Mouse (Mus musculus): ENCODE data around the gene Coil.

DNA sequence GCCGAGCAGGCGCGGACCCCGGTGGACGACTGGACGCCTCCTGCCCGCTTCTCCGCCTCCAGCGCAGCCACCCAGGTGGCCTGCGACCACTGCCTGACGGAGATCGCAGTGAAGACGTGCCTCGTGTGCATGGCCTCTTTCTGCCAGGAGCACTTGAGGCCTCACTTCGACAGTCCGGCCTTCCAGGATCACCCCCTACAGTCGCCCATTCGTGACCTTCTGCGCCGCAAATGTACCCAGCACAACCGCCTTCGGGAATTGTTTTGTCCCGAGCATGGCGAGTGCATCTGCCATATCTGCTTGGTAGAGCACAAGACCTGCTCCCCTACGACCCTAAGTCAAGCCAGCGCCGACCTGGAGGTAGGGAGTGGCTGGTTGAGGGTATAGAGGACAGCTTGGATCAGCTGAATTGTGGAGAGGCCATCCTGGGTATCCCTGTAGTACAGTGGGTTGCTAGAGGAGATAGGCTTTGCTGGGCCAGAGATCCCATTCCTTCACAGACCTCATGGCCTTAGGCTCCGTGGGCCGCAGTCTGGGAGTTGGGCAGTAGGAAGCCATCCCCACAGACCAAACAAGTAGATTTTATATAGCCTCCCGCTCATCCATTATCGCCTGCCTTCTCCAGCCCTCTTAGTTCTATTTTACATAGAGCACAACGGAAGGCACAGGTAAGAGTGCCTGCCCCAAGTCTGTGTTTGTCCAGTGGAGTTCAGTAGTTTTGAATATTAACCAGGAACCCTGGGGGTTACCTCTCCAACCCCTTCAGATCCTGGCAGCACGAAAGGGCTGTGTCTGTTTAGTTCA is 29.9 kb downstream of the Coil start:
- no peak for TF ChIP-seq MYOD1 (IDR thresholded peaks at IDR 0.05; ENCODE audit: control insufficient read depth, insufficient read length, low read depth)
- no peak for TF ChIP-seq USF1 (IDR thresholded peaks at IDR 0.05; ENCODE audit: low read depth)
- TF ChIP-seq MAX (IDR thresholded peaks at IDR 0.05), result no peak
